Mouse (Mus musculus) liver, embryonic 14.5 days (tissue): ENCODE measurements around the gene Prmt7. TPM values are rescaled to one million over a fixed set of nuclear protein-coding genes. Genes with fewer than 3 reads are reported as not detected.

Source experiments
- ATAC-seq: fragments of 200-750 bp; cut with Nextera tagmentation; 2 replicates; pipeline ENCODE4 v1.8.0; 2017; ENCODE audit warnings: moderate number of reproducible peaks, mild to moderate bottlenecking, moderate library complexity; ENCODE audit not compliant: insufficient read depth
- DNase-seq, 3 experiments: peaks; one replicate each; pipeline ENCODE4 v3.0.0-alpha.2; 2012 to 2013; ENCODE audit warnings: low read depth in 3 of 3, low spot score in 3 of 3
- H3K27ac ChIP-seq: fragments of 300-500 bp; sonication (generic); 2 replicates; pipeline ENCODE4 v1.5.1; 2014; ENCODE audit warnings: moderate library complexity, mild to moderate bottlenecking, control low read depth, inconsistent platforms
- H3K27me3 ChIP-seq: fragments of 300-500 bp; sonication (generic); 2 replicates; pipeline ENCODE4 v1.6.1; 2014; ENCODE audit warnings: mild to moderate bottlenecking, low read length, moderate library complexity; ENCODE audit not compliant: control insufficient read depth, insufficient read depth
- H3K36me3 ChIP-seq: fragments of 300-500 bp; sonication (generic); replicated peaks from 2 replicates; pipeline ENCODE4 v1.6.1; 2014; ENCODE audit warnings: low read depth; ENCODE audit not compliant: control insufficient read depth, insufficient read depth
- H3K4me1 ChIP-seq, 2 experiments: fragments of 200-500 bp in 1 of 2; fragments of 300-500 bp in 1 of 2; sonication (generic) in 1 of 2; replicated peaks; 2 replicates each; pipeline ENCODE4 v1.6.1; 2012 to 2014; ENCODE audit warnings: antibody characterized with exemption in 1 of 2, inconsistent platforms in 1 of 2, low read length in 1 of 2; ENCODE audit not compliant: control insufficient read depth in 2 of 2, insufficient read depth in 2 of 2
- H3K4me2 ChIP-seq: fragments of 300-500 bp; sonication (generic); 2 replicates; pipeline ENCODE4 v1.6.1; 2014; ENCODE audit warnings: low read depth, mild to moderate bottlenecking, control low read depth, moderate library complexity
- H3K4me3 ChIP-seq, 2 experiments: fragments of 200-500 bp in 1 of 2; fragments of 300-500 bp in 1 of 2; sonication (generic) in 1 of 2; 2 replicates each; pipeline ENCODE4 v1.5.1; 2012 to 2014; ENCODE audit warnings: low read depth in 2 of 2, low read length in 2 of 2, mild to moderate bottlenecking in 2 of 2, control low read depth in 1 of 2, inconsistent platforms in 1 of 2, moderate library complexity in 1 of 2; ENCODE audit not compliant: insufficient read depth in 1 of 2
- H3K9ac ChIP-seq: fragments of 300-500 bp; sonication (generic); replicated peaks from 2 replicates; pipeline ENCODE4 v1.6.1; 2014; ENCODE audit warnings: mild to moderate bottlenecking, control low read depth, moderate library complexity
- H3K9me3 ChIP-seq: fragments of 300-500 bp; sonication (generic); 2 replicates; pipeline ENCODE4 v1.6.1; 2016; ENCODE audit warnings: low read length, mixed read lengths; ENCODE audit not compliant: control insufficient read depth
- CTCF ChIP-seq: IDR thresholded peaks from 2 replicates; pipeline ENCODE4 v1.5.1; 2016; ENCODE audit warnings: antibody characterized with exemption, low read depth, control low read depth
- EP300 ChIP-seq: IDR thresholded peaks from 2 replicates; pipeline ENCODE4 v1.6.1; 2016; ENCODE audit warnings: antibody characterized with exemption, low read depth
- WGBS: fragments of 180-500 bp; shearing (Covaris S2); extraction: QIAGEN DNeasy Blood & Tissue Kit; methylation state at CpG from one replicate; pipeline ENCODE4 v1.1.7; 2014; ENCODE audit not compliant: insufficient replicate concordance; 5-methylcytosine and 5-hydroxymethylcytosine counted together
- polyA plus RNA-seq, 2 experiments: library from polyadenylated mRNA; depleted of rRNA in 1 of 2; stranded (reverse) in 1 of 2; unstranded in 1 of 2; fragments of >200 nt; fragmentation: Nextera tagmentation in 1 of 2; extraction: Ambion mirVana in 1 of 2; gene quantifications; 2 replicates each; pipeline versions ENCODE4 v1.2.1 to v1.2.3; 2012 to 2014

Gene Prmt7
- polyA plus RNA-seq, 2 experiments, result 11.1 to 19.1 TPM

DNA sequence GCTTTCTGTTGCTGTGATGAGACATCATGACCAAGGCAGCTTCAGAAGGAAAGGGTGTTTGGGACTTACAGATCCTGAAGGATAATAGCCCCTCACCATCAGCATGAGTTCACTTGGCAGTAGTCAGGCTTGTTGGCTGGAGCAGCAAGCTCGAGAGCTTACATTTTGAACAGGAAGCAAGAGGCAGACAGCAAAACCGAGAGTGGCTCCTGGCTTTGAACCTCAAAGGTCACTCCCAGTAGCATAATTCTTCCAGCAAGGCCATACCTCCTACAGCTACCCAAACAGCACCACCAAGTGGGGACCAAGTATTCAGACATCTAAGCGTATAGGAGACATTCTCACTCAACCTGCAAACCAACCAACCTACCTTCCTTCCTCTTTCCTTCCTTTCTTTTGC, 22.0 kb downstream of the Prmt7 start:
- ATAC-seq (no peak), DNase-seq (no peak)
- Histone ChIP-seq H3K27ac (no peak overlapping the region), H3K36me3 (peaks cover 3% of the 10 kb centered on the region), H3K9me3 (no peaks in the 10 kb centered on the region), H3K4me3 (no peak overlapping the region), H3K4me1 (no peaks in the 10 kb centered on the region), H3K9ac (no peak overlapping the region), H3K27me3 (no peaks in the 10 kb centered on the region), H3K4me2 (no peak overlapping the region)
- 62% methylated on average over 3 of the region's 3 CpGs for WGBS
- TF ChIP-seq CTCF, result 0 out of 2 replicates have a peak, but pooled peaks have one; percentile 5
- no peak for TF ChIP-seq EP300

- Histone ChIP-seq H3K27ac (no peak overlapping the region), H3K36me3 (peaks cover 5% of the 10 kb centered on the region; the same call in 1 of the 2 replicates), H3K4me1 (no peaks in the 10 kb centered on the region), H3K4me3 (no peak overlapping the region), H3K9me3 (no peaks in the 10 kb centered on the region), H3K9ac (no peak overlapping the region), H3K27me3 (no peaks in the 10 kb centered on the region), H3K4me2 (no peak overlapping the region)
- ATAC-seq (no peak), DNase-seq (no peak)
- 84% methylated on average over 17 of the region's 17 CpGs for WGBS
- TF ChIP-seq CTCF (no peak), EP300 (no peak)
Observed at GRCm38 (mm10) chr8:106234567-106235261, 24.0 kb downstream of the Prmt7 start.

- Histone ChIP-seq H3K4me3 (no peak overlapping the region), H3K36me3 (peaks cover 7% of the 10 kb centered on the region), H3K9me3 (no peaks in the 10 kb centered on the region), H3K9ac (no peak overlapping the region), H3K27me3 (no peaks in the 10 kb centered on the region), H3K4me1 (no peaks in the 10 kb centered on the region), H3K4me2 (no peak overlapping the region), H3K27ac (no peak overlapping the region)
- DNase-seq (no peak), ATAC-seq (no peak)
- 80% methylated on average over 5 of the region's 5 CpGs for WGBS
- TF ChIP-seq EP300, result no peak
- no peak for TF ChIP-seq CTCF
Observed at GRCm38 (mm10) chr8:106237106-106237505, 26.4 kb downstream of the Prmt7 start.

DNA sequence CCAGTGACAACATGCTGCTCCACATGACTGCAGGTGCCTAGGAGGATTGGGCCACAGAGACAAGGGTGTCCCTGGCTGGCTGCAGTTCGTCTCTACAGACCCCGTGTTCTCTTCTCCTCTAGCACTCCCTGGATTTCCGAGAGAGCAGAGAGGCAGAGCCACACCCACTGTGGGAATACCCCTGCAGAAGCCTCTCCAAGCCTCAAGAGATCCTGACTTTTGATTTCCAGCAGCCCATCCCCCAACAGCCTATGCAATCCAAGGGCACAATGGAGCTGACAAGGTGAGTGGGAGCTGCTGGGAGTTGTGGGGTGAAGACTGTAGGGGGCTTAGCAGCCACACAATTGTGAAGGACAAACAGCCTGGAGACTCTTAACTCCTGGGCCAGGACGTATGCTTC, 39.5 kb downstream of the Prmt7 start:
- Histone ChIP-seq H3K27me3 (no peaks in the 10 kb centered on the region), H3K36me3 (peaks cover 17% of the 10 kb centered on the region), H3K27ac (no peak overlapping the region), H3K9me3 (no peaks in the 10 kb centered on the region), H3K4me1 (no peaks in the 10 kb centered on the region), H3K4me2 (no peak overlapping the region), H3K9ac (no peak overlapping the region), H3K4me3 (no peak overlapping the region)
- ATAC-seq, result no peak
- TF ChIP-seq CTCF, result no peak
- TF ChIP-seq EP300, result no peak
- DNase-seq, result no peak
- WGBS, result 68% methylated on average over 4 of the region's 4 CpGs

- no peak overlapping the region for H3K4me3 ChIP-seq
- no peak for DNase-seq
- 21% methylated on average over 1 of the region's 1 CpGs for WGBS
Observed at GRCm38 (mm10) chr8:106258169-106258568, 47.4 kb downstream of the Prmt7 start.

More at GRCm38 (mm10) chr8:106258169-106258568, 47.4 kb downstream of the Prmt7 start:
- no peak overlapping the region for H3K4me2 ChIP-seq
- no peak for ATAC-seq
- no peaks in the 10 kb centered on the region for H3K9me3 ChIP-seq
- no peak overlapping the region for H3K27ac ChIP-seq
- H3K27me3 ChIP-seq, result no peaks in the 10 kb centered on the region
- H3K9ac ChIP-seq, result no peak overlapping the region
- H3K36me3 ChIP-seq, result no peaks in the 10 kb centered on the region
- H3K4me1 ChIP-seq, result no peaks in the 10 kb centered on the region
- no peak for TF ChIP-seq EP300
- TF ChIP-seq CTCF, result peak; percentile 53
